Mouse (Mus musculus) cerebellum, adult 11-12 months (tissue): ENCODE data around the gene Olfr366.
"Not testable (repeated sequence)": the region's sequence is repeated elsewhere in the genome, so short reads cannot be mapped to it uniquely, and the experiment has no call there.

ENCODE experiments used
- DNase-seq: peaks from one replicate; pipeline ENCODE4 v3.0.0; 2022

Gene Olfr366

DNA sequence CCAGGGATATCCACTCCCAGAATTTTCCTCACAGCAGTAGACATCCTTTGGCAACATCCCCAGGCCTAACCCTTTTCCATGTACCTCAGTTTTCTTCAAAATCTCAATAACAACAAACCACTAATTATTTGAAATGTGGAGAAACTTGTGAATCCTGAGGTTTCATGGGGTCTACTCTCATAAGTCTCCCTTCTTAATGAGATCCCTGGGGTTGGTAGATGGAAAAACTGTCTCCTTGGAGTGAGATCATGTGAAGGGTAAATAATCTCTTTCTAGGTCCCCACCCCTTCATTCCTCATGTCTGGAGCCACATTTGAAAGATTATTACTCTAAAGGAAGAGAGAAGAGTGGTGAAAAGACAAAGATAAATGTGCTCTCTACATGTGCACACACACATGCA is at the start of gene Olfr366:
TSS of gene Olfr366 (plus strand) at position 301 of the 400 bp plus-strand sequence.
- DNase-seq, result no peak

DNA sequence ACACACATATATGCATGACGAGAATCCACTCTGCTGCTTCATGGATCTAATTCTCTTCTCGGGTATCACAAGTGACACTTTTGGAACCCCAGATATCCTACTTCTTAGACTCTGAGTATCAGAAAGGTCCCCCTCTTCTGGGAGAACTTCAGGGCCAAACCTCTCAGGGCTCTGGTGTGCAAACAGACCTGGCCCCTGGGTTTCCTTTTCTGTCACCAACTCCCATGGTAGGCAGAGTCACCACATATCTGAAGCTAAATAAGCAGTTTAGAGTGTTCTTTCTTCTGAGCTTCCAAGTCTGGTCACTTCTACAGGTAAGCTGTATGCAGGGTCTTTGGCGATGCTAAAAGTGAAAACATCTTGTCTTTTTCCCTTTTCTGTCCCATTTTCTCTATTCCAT is 23.5 kb upstream of the Olfr366 start, which contains the start of gene Olfr365:
TSS of gene Olfr365 (plus strand) at position 301 of the 400 bp plus-strand sequence.
- DNase-seq, result no peak

DNA sequence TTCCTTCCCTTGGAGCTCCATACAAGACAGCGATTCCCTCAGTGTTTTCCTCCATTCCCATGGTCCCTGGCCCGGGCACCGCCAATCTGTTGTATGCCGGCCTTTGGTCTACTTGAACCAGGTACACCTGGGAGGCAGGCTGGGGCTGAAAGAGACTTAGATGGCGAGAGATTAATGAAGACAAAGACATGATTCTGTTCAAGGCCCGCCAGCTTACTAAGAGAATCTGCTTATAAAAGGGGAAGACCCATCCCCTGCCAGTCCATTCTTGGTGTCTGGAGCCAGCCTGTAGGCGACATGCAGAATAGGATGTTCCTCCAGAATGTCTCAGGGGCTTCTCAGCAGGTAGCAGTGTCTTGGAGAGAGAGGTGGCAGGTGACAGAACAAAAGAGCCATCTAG is 50.4 kb downstream of the Olfr366 start:
- not testable (repeated sequence) for DNase-seq
